Comparison of ENCODE assay signal across 7 mouse cellular contexts in genomic region chr6:72096669-72097068, GRCm38 (mm10). TPM values are rescaled to one million over a fixed set of nuclear protein-coding genes. Genes with fewer than 3 reads are reported as not detected.
DNase-seq lines count a peak whose midpoint lies in the region; ATAC-seq and TF ChIP-seq lines count a peak whose summit lies in the region.

No protein-coding gene starts in this region.

- WGBS in lung, embryonic 16.5 days, result 46% methylated on average over 8 of the region's 8 CpGs
- WGBS in limb, embryonic 11.5 days, result 56% methylated on average over 8 of the region's 8 CpGs
- 51% methylated on average over 8 of the region's 8 CpGs for WGBS in stomach, embryonic 14.5 days

- no peak for ATAC-seq in lung, embryonic 16.5 days (ENCODE audit: low read depth)
- ATAC-seq in limb, embryonic 11.5 days (ENCODE audit: insufficient number of reproducible peaks, low FRiP score, low TSS enrichment, low read depth), result no peak
- no peak for ATAC-seq in stomach, embryonic 14.5 days (ENCODE audit: insufficient number of reproducible peaks, insufficient read depth, low FRiP score, low read depth)

- peak overlapping the region; percentile 61 for H3K27ac ChIP-seq in lung, embryonic 16.5 days (ENCODE audit: low read length)
- H3K27ac ChIP-seq in embryonic fibroblast, embryonic 13.5 days (ENCODE audit: insufficient read depth, low read length), result no peak overlapping the region
- no peak overlapping the region; the same call in 1 of the 2 replicates for H3K27ac ChIP-seq in limb, embryonic 11.5 days (replicated peaks; ENCODE audit: low read depth, low read length)
- peak overlapping the region; percentile 33; the same call in 1 of the 2 replicates for H3K27ac ChIP-seq in stomach, embryonic 14.5 days (ENCODE audit: low read length)

- H3K4me1 ChIP-seq in lung, embryonic 16.5 days (replicated peaks; ENCODE audit: control insufficient read depth, insufficient read depth, low read length), result peaks cover 34% of the 10 kb centered on the region
- H3K4me1 ChIP-seq in embryonic fibroblast, embryonic 13.5 days (ENCODE audit: control insufficient read depth, insufficient read depth, low read length), result no peaks in the 10 kb centered on the region
- H3K4me1 ChIP-seq in limb, embryonic 11.5 days (ENCODE audit: control insufficient read depth, insufficient read depth, low read length), result peaks cover 4% of the 10 kb centered on the region; the same call in 1 of the 2 replicates
- H3K4me1 ChIP-seq in stomach, embryonic 14.5 days (ENCODE audit: control insufficient read depth, insufficient read depth, low read length), result peaks cover 22% of the 10 kb centered on the region; the same call in 1 of the 2 replicates

- H3K36me3 ChIP-seq in lung, embryonic 16.5 days (ENCODE audit: control insufficient read depth, insufficient read depth, low read length), result no peaks in the 10 kb centered on the region
- no peaks in the 10 kb centered on the region for H3K36me3 ChIP-seq in limb, embryonic 11.5 days (ENCODE audit: control insufficient read depth, insufficient read depth, low read length)
- H3K36me3 ChIP-seq in stomach, embryonic 14.5 days (ENCODE audit: control insufficient read depth, insufficient read depth, low read length), result no peaks in the 10 kb centered on the region

- H3K4me2 ChIP-seq in lung, embryonic 16.5 days (ENCODE audit: low read depth, low read length), result peak overlapping the region; percentile 93
- H3K4me2 ChIP-seq in limb, embryonic 11.5 days (ENCODE audit: low read depth, severe bottlenecking), result peak overlapping the region; percentile 89
- peak overlapping the region; percentile 98 for H3K4me2 ChIP-seq in stomach, embryonic 14.5 days (replicated peaks; ENCODE audit: low read depth, low read length)

- no peak for DNase-seq in lung, postnatal 10 days
- DNase-seq in limb, embryonic 11.5 days (ENCODE audit: low spot score), result no peak
- DNase-seq in gastrocnemius, postnatal 36 days, result no peak
- DNase-seq in MN1 (ENCODE audit: low spot score), result no peak

- no peak for TF ChIP-seq CTCF in embryonic fibroblast, embryonic 13.5 days (IDR thresholded peaks at IDR 0.05; ENCODE audit: borderline replicate concordance, insufficient read depth, low read length)

- H3K27me3 ChIP-seq in lung, embryonic 16.5 days (ENCODE audit: control insufficient read depth, insufficient read depth, low read depth, low read length), result no peaks in the 10 kb centered on the region
- no peaks in the 10 kb centered on the region for H3K27me3 ChIP-seq in limb, embryonic 11.5 days (ENCODE audit: control insufficient read depth, insufficient read depth, low read length)
- H3K27me3 ChIP-seq in stomach, embryonic 14.5 days (ENCODE audit: control insufficient read depth, insufficient read depth, low read length), result no peaks in the 10 kb centered on the region

- peak overlapping the region; percentile 69 for H3K9ac ChIP-seq in lung, embryonic 16.5 days (ENCODE audit: low read length)
- H3K9ac ChIP-seq in limb, embryonic 11.5 days (ENCODE audit: low read length), result peak overlapping the region; percentile 61; the same call in 1 of the 2 replicates
- H3K9ac ChIP-seq in stomach, embryonic 14.5 days (replicated peaks; ENCODE audit: low read depth, low read length), result no peak overlapping the region

- no peak for TF ChIP-seq POLR2A in embryonic fibroblast, embryonic 13.5 days (IDR thresholded peaks at IDR 0.05; ENCODE audit: low read depth, low read length)

- no peaks in the 10 kb centered on the region for H3K9me3 ChIP-seq in lung, embryonic 16.5 days (ENCODE audit: control insufficient read depth, low read length)
- no peaks in the 10 kb centered on the region for H3K9me3 ChIP-seq in limb, embryonic 11.5 days (ENCODE audit: control insufficient read depth, low read length)
- no peaks in the 10 kb centered on the region for H3K9me3 ChIP-seq in stomach, embryonic 14.5 days (ENCODE audit: control insufficient read depth, low read depth, low read length)

- intact Hi-C loops in gastrocnemius, postnatal 36 days (cut with DNase I), result loop anchor here (5.0 to 10.0 kb wide), 3 partner anchors 66 to 168 kb away; no protein-coding TSS in a partner anchor

- peak overlapping the region; percentile 83 for H3K4me3 ChIP-seq in lung, embryonic 16.5 days (ENCODE audit: low read length)
- peak overlapping the region; percentile 63 for H3K4me3 ChIP-seq in embryonic fibroblast, embryonic 13.5 days (ENCODE audit: insufficient read depth, low read length)
- H3K4me3 ChIP-seq in limb, embryonic 11.5 days (ENCODE audit: low read depth, low read length), result peak overlapping the region; percentile 61
- peak overlapping the region; percentile 79 for H3K4me3 ChIP-seq in stomach, embryonic 14.5 days (ENCODE audit: low read depth, low read length)

RNA-seq across cellular contexts. Expression of gene St3gal5, which starts 0.7 kb away (rescaled TPM):
- 40.5 and 43.1 TPM in 2 replicates for polyA plus RNA-seq in lung, embryonic 16.5 days (2015; fragmentation: Nextera tagmentation; extraction: Ambion mirVana)
- polyA plus RNA-seq in embryonic fibroblast, embryonic 13.5 days (2011; ENCODE audit: insufficient read length, low read depth, missing spikeins), result 32.3 and 34.3 TPM in 2 replicates
- polyA plus RNA-seq in limb, embryonic 11.5 days (2014; fragmentation: Nextera tagmentation; extraction: Ambion mirVana), result 27.8 and 33.0 TPM in 2 replicates
- 27.0 and 28.3 TPM in 2 replicates for polyA plus RNA-seq in stomach, embryonic 14.5 days (2014; fragmentation: Nextera tagmentation; extraction: Ambion mirVana)
- 10 to 100 TPM; 85.0 to 99.9 TPM for total RNA-seq in gastrocnemius, postnatal 36 days (2021)

Comparison
In these comparisons a context has a peak if more than half of its experiments do, and no peak if none do; other contexts are left out.
1. H3K27ac ChIP-seq: peak in lung, embryonic 16.5 days (single experiment) and stomach, embryonic 14.5 days (single experiment); none in embryonic fibroblast, embryonic 13.5 days (single experiment) and limb, embryonic 11.5 days (single experiment).
2. Peak in every context shown above with its lines, with median percentiles within 50 percentile points of each other: H3K4me2 ChIP-seq and H3K4me3 ChIP-seq.